Mouse (Mus musculus): ENCODE measurements around the gene Slc7a5.

GRCm38 (mm10) chr8:121879712-121880111 is 27.8 kb downstream of the Slc7a5 start:
- TF ChIP-seq POLR2A (IDR thresholded peaks at IDR 0.05; ENCODE audit: borderline replicate concordance, low read depth, low read length) (no peak), CTCF (IDR thresholded peaks at IDR 0.05; ENCODE audit: low read depth, low read length) (no peak)

All from bone marrow macrophage, adult 2 months (primary cell).